24 mouse cellular contexts compared by ENCODE assay signal in genomic region chr3:98282422-98282821, GRCm38 (mm10). TPM values are rescaled to one million over a fixed set of nuclear protein-coding genes. Genes with fewer than 3 reads are reported as not detected.
DNase-seq lines count a peak whose midpoint lies in the region; ATAC-seq and TF ChIP-seq lines count a peak whose summit lies in the region.
"Had no signal": no experiment of that assay in that cellular context is flagged by ENCODE, and none has a peak within 500 bp of the region (broad histone marks: within the 10 kb centered on the region; RNA-seq: fewer than 3 reads in every experiment).

No protein-coding gene starts in this region.

- H3K4me2 ChIP-seq in intestine, embryonic 16.5 days (ENCODE audit: low read depth, low read length): peak overlapping the region; percentile 52
- H3K4me2 ChIP-seq in intestine, embryonic 15.5 days (replicated peaks): no peak overlapping the region
- H3K4me2 ChIP-seq in liver, embryonic 15.5 days: peak overlapping the region; percentile 37
- H3K4me2 ChIP-seq: embryonic facial prominence, embryonic 12.5 days; forebrain, embryonic 13.5 days had no signal

- ATAC-seq in intestine, embryonic 16.5 days: no peak
- no peak for ATAC-seq in intestine, embryonic 15.5 days
- ATAC-seq in liver, embryonic 15.5 days (ENCODE audit: insufficient read depth): no peak
- ATAC-seq: activated CD4-positive, CD25-positive, alpha-beta regulatory T cell, adult 4 months; CD4-positive, CD25-positive, alpha-beta regulatory T cell, adult 4 months; forebrain, embryonic 13.5 days; Patski had no signal

- no peak overlapping the region for H3K27ac ChIP-seq in intestine, embryonic 16.5 days (ENCODE audit: low read length)
- no peak overlapping the region for H3K27ac ChIP-seq in intestine, embryonic 15.5 days
- H3K27ac ChIP-seq in liver, embryonic 15.5 days (replicated peaks): no peak overlapping the region
- no peak overlapping the region; the same call in 1 of the 2 replicates for H3K27ac ChIP-seq in testis, adult 2 months (ENCODE audit: control insufficient read depth, insufficient read depth, low read depth, low read length)
- H3K27ac ChIP-seq: embryonic facial prominence, embryonic 10.5 days; embryonic facial prominence, embryonic 12.5 days; forebrain, embryonic 13.5 days had no signal

- H3K27me3 ChIP-seq in intestine, embryonic 16.5 days (replicated peaks; ENCODE audit: control insufficient read depth, insufficient read depth, low read length): no peaks in the 10 kb centered on the region
- H3K27me3 ChIP-seq in intestine, embryonic 15.5 days (replicated peaks): no peaks in the 10 kb centered on the region
- H3K27me3 ChIP-seq in liver, embryonic 15.5 days: no peaks in the 10 kb centered on the region
- no peaks in the 10 kb centered on the region for H3K27me3 ChIP-seq in testis, adult 2 months (ENCODE audit: control insufficient read depth, insufficient read depth, low read length)
- H3K27me3 ChIP-seq: embryonic facial prominence, embryonic 12.5 days; forebrain, embryonic 13.5 days had no signal

- H3K4me3 ChIP-seq in intestine, embryonic 16.5 days (ENCODE audit: low read length): no peak overlapping the region
- H3K4me3 ChIP-seq in intestine, embryonic 15.5 days (replicated peaks): no peak overlapping the region
- H3K4me3 ChIP-seq in liver, embryonic 15.5 days (replicated peaks): no peak overlapping the region
- H3K4me3 ChIP-seq in testis, adult 2 months (ENCODE audit: control insufficient read depth, low read depth, low read length): peak overlapping the region; percentile 3
- H3K4me3 ChIP-seq: embryonic facial prominence, embryonic 10.5 days; embryonic facial prominence, embryonic 12.5 days; forebrain, embryonic 13.5 days had no signal

- H3K4me1 ChIP-seq in intestine, embryonic 16.5 days (ENCODE audit: control insufficient read depth, insufficient read depth, low read length): peaks cover 16% of the 10 kb centered on the region; the same call in 1 of the 2 replicates
- H3K4me1 ChIP-seq in intestine, embryonic 15.5 days (replicated peaks): peaks cover 6% of the 10 kb centered on the region
- peaks cover 18% of the 10 kb centered on the region for H3K4me1 ChIP-seq in liver, embryonic 15.5 days (replicated peaks)
- no peaks in the 10 kb centered on the region for H3K4me1 ChIP-seq in testis, adult 2 months (ENCODE audit: control insufficient read depth, insufficient read depth, low read length)

- TF ChIP-seq CTCF in testis, adult 2 months (IDR thresholded peaks at IDR 0.05; ENCODE audit: control insufficient read depth, insufficient read depth, insufficient replicate concordance, low read depth, low read length): no peak

- H3K36me3 ChIP-seq in intestine, embryonic 16.5 days (ENCODE audit: control insufficient read depth, insufficient read depth, low read length): no peaks in the 10 kb centered on the region
- no peaks in the 10 kb centered on the region for H3K36me3 ChIP-seq in intestine, embryonic 15.5 days
- no peaks in the 10 kb centered on the region for H3K36me3 ChIP-seq in liver, embryonic 15.5 days (replicated peaks)
- no peaks in the 10 kb centered on the region for H3K36me3 ChIP-seq in testis, adult 2 months (ENCODE audit: control insufficient read depth, insufficient read depth, low read length)
- H3K36me3 ChIP-seq: embryonic facial prominence, embryonic 10.5 days; embryonic facial prominence, embryonic 12.5 days; G1E had no signal

- no peak for DNase-seq in liver
- no peak for DNase-seq in testis, postnatal 10 days (ENCODE audit: low spot score)
- DNase-seq in layer of hippocampus, postnatal 36 days: no peak
- DNase-seq: adrenal gland, adult 8-10 months; adrenal gland, postnatal 14 days; adrenal gland, postnatal 36 days; B cell, adult 2 months; cerebellum, adult 11-12 months; cerebellum, adult 2 months; cerebellum, adult 9-10 months; cerebellum, postnatal 10 days; cerebellum, postnatal 25 days had no signal

- no peak overlapping the region for H3K9ac ChIP-seq in intestine, embryonic 16.5 days (ENCODE audit: low read depth, low read length)
- no peak overlapping the region for H3K9ac ChIP-seq in intestine, embryonic 15.5 days
- no peak overlapping the region for H3K9ac ChIP-seq in liver, embryonic 15.5 days
- H3K9ac ChIP-seq: embryonic facial prominence, embryonic 12.5 days; forebrain, embryonic 13.5 days had no signal

- WGBS in intestine, embryonic 16.5 days: 92% methylated on average over 8 of the region's 8 CpGs
- WGBS in intestine, embryonic 15.5 days: 92% methylated on average over 8 of the region's 8 CpGs
- WGBS in liver, embryonic 15.5 days (ENCODE audit: insufficient replicate concordance): 82% methylated on average over 8 of the region's 8 CpGs

- H3K9me3 ChIP-seq in intestine, embryonic 16.5 days (ENCODE audit: control insufficient read depth, low read length): no peaks in the 10 kb centered on the region
- H3K9me3 ChIP-seq in intestine, embryonic 15.5 days: no peaks in the 10 kb centered on the region
- no peaks in the 10 kb centered on the region for H3K9me3 ChIP-seq in liver, embryonic 15.5 days (replicated peaks)
- H3K9me3 ChIP-seq: embryonic facial prominence, embryonic 10.5 days; embryonic facial prominence, embryonic 12.5 days; forebrain, embryonic 13.5 days had no signal

- TF ChIP-seq POLR2A in testis, adult 2 months (IDR thresholded peaks at IDR 0.05; ENCODE audit: control insufficient read depth, low read depth, low read length): no peak

RNA-seq across cellular contexts. Expression of gene Hmgcs2, which starts 2.2 kb away (rescaled TPM):
- polyA plus RNA-seq in intestine, embryonic 16.5 days (2015; fragmentation: Nextera tagmentation; extraction: Ambion mirVana): 352 and 475 TPM in 2 replicates
- 149 and 177 TPM in 2 replicates for polyA plus RNA-seq in intestine, embryonic 15.5 days (2015; fragmentation: Nextera tagmentation; extraction: Ambion mirVana)
- 155 and 223 TPM in 2 replicates for polyA plus RNA-seq in liver, embryonic 15.5 days (2015; fragmentation: Nextera tagmentation; extraction: Ambion mirVana)
- polyA plus RNA-seq in testis, adult 2 months (2012; rRNA removed): 42.8 and 59.5 TPM in 2 replicates
- 1 to 10 TPM; 8.9 to 9.9 TPM for total RNA-seq in layer of hippocampus, postnatal 36 days (2021)
- total RNA-seq: CH12.LX, G1E had no signal
- polyA plus RNA-seq: activated CD4-positive, CD25-positive, alpha-beta regulatory T cell, adult 4 months; CD4-positive, CD25-positive, alpha-beta regulatory T cell, adult 4 months; G1E had no signal

RNA-seq across cellular contexts. Expression of gene Phgdh, which starts 57.4 kb away (rescaled TPM):
- polyA plus RNA-seq in intestine, embryonic 16.5 days (2015; fragmentation: Nextera tagmentation; extraction: Ambion mirVana): 321 and 332 TPM in 2 replicates
- polyA plus RNA-seq in intestine, embryonic 15.5 days (2015; fragmentation: Nextera tagmentation; extraction: Ambion mirVana): 291 and 356 TPM in 2 replicates
- polyA plus RNA-seq in liver, embryonic 15.5 days (2015; fragmentation: Nextera tagmentation; extraction: Ambion mirVana): 208 and 233 TPM in 2 replicates
- polyA plus RNA-seq in testis, adult 2 months (2012; rRNA removed): 18.1 and 18.2 TPM in 2 replicates
- total RNA-seq in layer of hippocampus, postnatal 36 days (2021): 10 to 100 TPM; 69.9 to 76.2 TPM
- total RNA-seq: G1E had no signal
- polyA plus RNA-seq: G1E had no signal

Comparison
In these comparisons a context has a peak if more than half of its experiments do, and no peak if none do; other contexts are left out.
1. RNA of gene Phgdh, which starts 57.4 kb away (polyA plus RNA-seq): 321 to 332 TPM in intestine, embryonic 16.5 days, 291 to 356 TPM in intestine, embryonic 15.5 days and 208 to 233 TPM in liver, embryonic 15.5 days; 18.1 to 18.2 TPM in testis, adult 2 months; every median in the first group is over 10 times any median in the second.